Mouse (Mus musculus): ENCODE measurements at regions not wholly inside any gene's neighbourhood (a gene's known extent, or its start where the extent isn't known, plus 50 kb on each side); places are given as distances from the start of the nearest gene placed in this dataset.
A peak's percentile ranks its signal among the peaks of the same experiment; 100 is the strongest.
"Not testable (repeated sequence)": the region's sequence is repeated elsewhere in the genome, so short reads cannot be mapped to it uniquely, and the experiment has no call there.

GRCm38 (mm10) chr7:39596403-39596802, 78.8 kb downstream of the Zfp619 start:
- no peak for ATAC-seq (replicated peaks; ENCODE audit: poor library complexity, severe bottlenecking)

- ATAC-seq (replicated peaks; ENCODE audit: poor library complexity, severe bottlenecking), result no peak
Observed at GRCm38 (mm10) chr7:39613767-39614166, 96.2 kb downstream of the Zfp619 start.

GRCm38 (mm10) chr7:39615092-39615491, 97.5 kb downstream of the Zfp619 start:
- ATAC-seq (replicated peaks; ENCODE audit: poor library complexity, severe bottlenecking), result peak; percentile 37; the same call in 1 of the 2 replicates

GRCm38 (mm10) chr7:39621796-39622195, 104.2 kb downstream of the Zfp619 start:
- ATAC-seq (replicated peaks; ENCODE audit: poor library complexity, severe bottlenecking), result no peak

- ATAC-seq (replicated peaks; ENCODE audit: poor library complexity, severe bottlenecking), result no peak
Observed at GRCm38 (mm10) chr7:39632836-39633235, 115.3 kb downstream of the Zfp619 start.

- peak; percentile 86 for ATAC-seq (replicated peaks; ENCODE audit: poor library complexity, severe bottlenecking)
Observed at GRCm38 (mm10) chr7:39642333-39642732, 124.8 kb downstream of the Zfp619 start.

- peak; percentile 76 for ATAC-seq (replicated peaks; ENCODE audit: poor library complexity, severe bottlenecking)
Observed at GRCm38 (mm10) chr7:39643323-39643722, 125.8 kb downstream of the Zfp619 start.

- ATAC-seq (replicated peaks; ENCODE audit: poor library complexity, severe bottlenecking), result no peak
Observed at GRCm38 (mm10) chr7:39650483-39651102, 133.0 kb downstream of the Zfp619 start.

GRCm38 (mm10) chr7:39654563-39655286, 137.2 kb downstream of the Zfp619 start:
- peak; percentile 31 for ATAC-seq (replicated peaks; ENCODE audit: poor library complexity, severe bottlenecking)

GRCm38 (mm10) chr7:39655287-39655652, 137.7 kb downstream of the Zfp619 start:
- not testable (repeated sequence) for ATAC-seq (replicated peaks; ENCODE audit: poor library complexity, severe bottlenecking)

GRCm38 (mm10) chr7:39655709-39656397, 138.3 kb downstream of the Zfp619 start:
- peak; percentile 88 for ATAC-seq (replicated peaks; ENCODE audit: poor library complexity, severe bottlenecking)

- ATAC-seq (replicated peaks; ENCODE audit: poor library complexity, severe bottlenecking), result peak; percentile 27
Observed at GRCm38 (mm10) chr7:39659597-39659996, 142.0 kb downstream of the Zfp619 start.

- ATAC-seq (replicated peaks; ENCODE audit: poor library complexity, severe bottlenecking), result no peak
Observed at GRCm38 (mm10) chr7:39675124-39675846, 157.7 kb downstream of the Zfp619 start.

- no peak for ATAC-seq (replicated peaks; ENCODE audit: poor library complexity, severe bottlenecking)
Observed at GRCm38 (mm10) chr7:39675847-39676238, 158.3 kb downstream of the Zfp619 start.

- no peak for ATAC-seq (replicated peaks; ENCODE audit: poor library complexity, severe bottlenecking)
Observed at GRCm38 (mm10) chr7:39680411-39680810, 162.8 kb downstream of the Zfp619 start.

- ATAC-seq (replicated peaks; ENCODE audit: poor library complexity, severe bottlenecking), result no peak
Observed at GRCm38 (mm10) chr7:39696589-39696988, 179.0 kb downstream of the Zfp619 start.

- no peak for ATAC-seq (replicated peaks; ENCODE audit: poor library complexity, severe bottlenecking)
Observed at GRCm38 (mm10) chr7:39701506-39701905, 183.9 kb downstream of the Zfp619 start.

- ATAC-seq (replicated peaks; ENCODE audit: poor library complexity, severe bottlenecking), result no peak
Observed at GRCm38 (mm10) chr7:39705118-39706095, 187.8 kb downstream of the Zfp619 start.

- ATAC-seq (replicated peaks; ENCODE audit: poor library complexity, severe bottlenecking), result no peak
Observed at GRCm38 (mm10) chr7:39706606-39707005, 189.0 kb downstream of the Zfp619 start.
